Mouse (Mus musculus) c-Kit-positive CD71-positive TER-119-positive erythroid progenitor cells, embryonic 14.5 days (primary cell): ENCODE results near the gene Hoxa13.

Source experiments
- DNase-seq: peaks from one replicate; pipeline ENCODE4 v3.0.0-alpha.2; 2013; ENCODE audit warnings: low spot score

Gene Hoxa13

DNA sequence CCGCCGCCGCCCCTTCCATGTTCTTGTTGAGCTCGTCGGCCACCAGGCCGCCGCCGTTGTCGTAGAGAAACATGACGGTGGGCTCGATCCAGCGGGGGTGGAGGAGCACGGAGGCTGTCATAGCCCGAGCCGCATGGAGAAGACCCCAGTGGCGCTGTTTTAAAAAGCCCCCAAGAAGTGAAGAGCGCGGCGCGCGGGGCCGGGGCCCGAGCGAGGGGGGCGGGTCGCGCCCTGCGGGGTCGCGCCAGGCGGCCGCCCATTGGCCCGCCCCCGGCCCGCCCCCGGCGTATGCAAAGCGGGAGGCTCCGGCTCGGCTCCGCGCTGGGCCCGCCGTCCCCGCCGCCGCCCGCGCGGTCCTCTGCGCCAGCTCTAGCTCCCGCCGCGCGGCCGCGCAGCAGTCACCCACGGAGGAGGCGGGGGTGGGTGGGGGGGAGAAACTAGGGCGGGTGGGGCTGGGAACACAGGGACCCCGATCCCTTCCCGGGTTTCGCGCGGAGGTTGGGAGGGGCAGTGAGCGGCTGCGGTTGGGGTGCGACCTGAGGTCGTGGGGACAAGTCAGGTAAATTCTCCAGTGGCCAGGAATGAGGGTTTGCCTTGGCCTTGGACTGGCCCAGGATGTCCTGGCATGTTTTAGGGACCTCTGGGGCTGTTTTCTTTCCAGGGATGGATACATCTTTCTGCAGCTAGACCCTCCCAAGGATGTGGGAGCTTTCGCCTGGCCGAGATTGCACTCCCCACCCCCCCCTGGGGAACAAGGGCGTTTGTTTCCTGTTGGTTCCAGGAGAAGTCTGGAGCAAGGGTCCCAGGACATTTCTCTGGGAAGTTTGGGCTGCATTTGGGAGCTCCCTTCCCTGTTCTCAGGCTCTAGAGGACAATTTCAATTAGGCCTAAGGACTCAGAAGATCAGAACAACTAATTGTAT, at the start of gene Hoxa13:
Gene Hoxa13, minus strand, starts transcription at position 227 of the 922 bp plus-strand sequence.
- no peak for DNase-seq

DNA sequence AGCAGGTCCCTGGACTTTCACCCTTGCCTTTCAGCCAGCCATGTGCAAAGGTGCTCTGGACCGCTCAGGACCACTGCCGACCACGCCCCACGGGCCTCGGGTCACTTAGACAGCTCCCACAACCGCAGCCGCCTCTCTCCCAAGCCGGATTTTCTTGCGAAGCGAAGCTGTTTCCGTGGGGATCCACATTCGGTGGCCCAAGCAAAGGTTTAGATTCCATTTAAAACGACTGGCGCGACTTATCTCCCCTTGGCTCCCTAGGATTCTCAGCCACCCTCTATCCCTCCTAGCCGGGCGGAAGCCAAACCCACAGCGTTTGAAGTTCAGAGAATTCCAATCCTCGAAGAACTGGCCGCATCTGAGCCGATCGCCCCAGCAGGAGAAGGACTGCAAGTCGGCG, 49.7 kb upstream of the Hoxa13 start:
- no peak for DNase-seq

DNA sequence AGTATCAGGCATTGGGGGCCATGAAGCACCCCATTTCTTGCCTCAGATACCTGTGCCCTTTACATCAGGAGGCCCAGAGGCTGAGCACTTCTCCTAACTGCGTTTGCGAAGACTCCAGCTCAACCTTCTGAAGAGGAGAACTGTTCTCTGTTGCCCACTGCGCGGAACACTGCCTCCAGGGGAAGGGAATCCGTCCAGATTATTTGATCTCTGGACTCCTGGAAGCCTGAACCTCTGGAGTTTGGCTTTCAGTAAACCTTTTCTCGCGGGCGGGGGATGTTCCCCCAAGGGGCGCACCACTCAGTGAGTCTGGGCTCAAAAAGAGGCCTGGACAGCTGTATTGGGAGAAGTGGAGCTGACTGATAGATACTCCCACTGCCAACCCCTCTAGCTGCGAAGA, 49.1 kb upstream of the Hoxa13 start:
- no peak for DNase-seq

DNA sequence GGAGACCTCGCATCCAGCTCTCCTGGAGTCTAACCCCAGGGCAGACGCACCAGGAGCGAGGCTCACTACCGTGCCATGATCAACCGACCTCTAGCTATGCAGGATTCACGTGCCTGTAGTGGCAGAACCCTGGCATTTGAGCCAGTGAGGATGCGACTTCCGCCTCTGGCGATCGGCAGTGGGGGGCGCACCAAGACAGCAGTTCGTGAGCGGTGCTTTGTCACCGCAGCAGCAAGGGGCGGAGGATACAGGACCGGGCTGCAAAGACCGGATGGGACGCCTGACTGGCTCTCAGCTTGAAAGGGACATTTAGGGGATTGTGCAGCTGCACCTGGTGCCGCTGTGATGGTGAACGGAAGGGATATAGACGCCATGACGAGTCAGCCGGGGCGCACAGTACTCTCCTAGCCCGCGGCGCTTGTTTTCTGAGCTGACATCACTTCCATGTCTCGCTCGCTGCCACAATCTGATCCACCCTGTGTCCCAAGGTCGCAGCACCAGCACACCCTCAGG, 45.3 kb upstream of the Hoxa13 start:
- DNase-seq = no peak

GRCm38 (mm10) chr6:52303426-52303825, 42.7 kb upstream of the Hoxa13 start:
- no peak for DNase-seq

GRCm38 (mm10) chr6:52300806-52301205, 40.1 kb upstream of the Hoxa13 start:
- no peak for DNase-seq

GRCm38 (mm10) chr6:52298511-52298910, 37.8 kb upstream of the Hoxa13 start:
- DNase-seq = no peak

DNA sequence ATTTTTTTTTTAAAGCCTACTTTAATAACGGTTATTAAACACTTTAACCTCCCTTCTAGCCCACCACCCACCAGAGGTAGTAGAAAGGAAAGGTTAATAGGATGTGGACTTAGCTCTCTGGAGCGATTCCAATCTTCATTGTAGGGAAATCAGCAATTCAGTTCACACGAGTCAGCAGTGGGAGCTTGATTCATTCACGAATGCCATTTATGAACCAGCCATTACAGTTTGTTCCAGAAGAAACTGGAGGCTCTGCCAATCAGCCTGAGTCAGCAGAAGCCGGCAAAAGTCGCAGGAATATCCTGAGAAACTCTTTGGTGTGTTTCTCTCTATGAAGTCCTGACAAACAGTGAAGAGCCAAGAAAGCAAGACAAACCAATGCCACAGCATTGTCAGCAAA, 33.9 kb upstream of the Hoxa13 start:
- DNase-seq = no peak

- DNase-seq = no peak
Observed at GRCm38 (mm10) chr6:52292328-52292727, 31.6 kb upstream of the Hoxa13 start.

DNA sequence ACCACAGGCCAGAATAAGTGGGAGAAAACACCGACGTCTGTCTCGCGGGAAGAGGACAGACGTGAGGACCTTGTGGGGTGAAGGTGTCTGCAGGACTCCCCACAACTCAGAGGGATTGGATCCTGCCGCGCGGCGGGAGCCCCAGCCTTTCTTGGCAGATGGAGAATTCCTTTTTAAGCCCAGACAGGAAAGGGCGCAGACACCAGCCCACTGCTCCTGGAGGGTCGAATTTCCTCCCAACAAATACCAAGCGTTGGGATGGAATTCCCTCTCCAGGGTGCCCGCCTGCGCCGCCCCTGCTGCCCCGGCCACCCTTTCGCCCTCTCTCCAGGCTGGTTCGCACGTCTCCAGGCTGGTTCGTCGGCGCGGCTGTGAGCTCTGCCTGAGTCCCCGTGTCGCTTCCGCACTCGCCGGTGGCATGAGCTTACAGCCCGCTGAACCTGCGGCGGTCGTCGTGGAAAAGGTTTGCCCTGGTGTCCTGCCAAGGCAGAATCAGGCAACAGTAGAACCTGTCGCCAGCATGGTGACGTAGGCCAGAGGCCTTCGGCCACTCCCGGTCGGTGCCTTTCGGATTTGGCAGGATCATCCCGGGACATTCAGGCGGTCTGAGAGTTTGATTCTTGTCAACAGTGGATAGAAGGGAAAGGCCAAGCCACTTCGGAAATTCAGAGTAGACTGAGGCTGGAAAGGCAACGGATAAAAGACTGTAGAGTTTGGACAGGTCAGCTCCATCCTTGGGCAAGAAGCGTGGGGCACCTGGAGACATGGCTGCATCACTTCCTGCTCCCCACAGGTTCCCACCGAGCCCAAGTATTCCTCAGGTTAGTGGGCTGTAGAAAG, 30.6 kb upstream of the Hoxa13 start:
- no peak for DNase-seq

GRCm38 (mm10) chr6:52290186-52290585, 29.5 kb upstream of the Hoxa13 start:
- DNase-seq = no peak

DNA sequence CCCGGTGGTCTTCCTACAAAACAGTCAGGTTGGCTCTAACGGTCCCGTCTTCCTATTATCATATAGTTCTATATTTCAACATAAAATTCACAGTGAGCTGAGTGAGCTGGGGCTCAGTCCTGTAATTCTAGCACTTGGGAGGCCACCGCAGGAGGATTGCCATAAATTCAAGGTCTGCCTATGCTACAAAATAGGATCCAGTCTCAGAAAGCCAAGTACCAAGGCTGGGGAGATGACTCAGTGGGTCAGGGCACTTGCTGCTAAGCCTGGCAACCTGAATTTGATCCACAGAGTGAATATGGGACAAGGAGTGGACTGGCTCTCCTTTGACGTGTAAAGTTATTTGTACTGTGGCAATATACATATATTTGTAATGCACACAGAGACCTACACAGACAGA, 23.2 kb upstream of the Hoxa13 start:
- DNase-seq = no peak

- no peak for DNase-seq
Observed at GRCm38 (mm10) chr6:52281084-52281483, 20.4 kb upstream of the Hoxa13 start.

DNA sequence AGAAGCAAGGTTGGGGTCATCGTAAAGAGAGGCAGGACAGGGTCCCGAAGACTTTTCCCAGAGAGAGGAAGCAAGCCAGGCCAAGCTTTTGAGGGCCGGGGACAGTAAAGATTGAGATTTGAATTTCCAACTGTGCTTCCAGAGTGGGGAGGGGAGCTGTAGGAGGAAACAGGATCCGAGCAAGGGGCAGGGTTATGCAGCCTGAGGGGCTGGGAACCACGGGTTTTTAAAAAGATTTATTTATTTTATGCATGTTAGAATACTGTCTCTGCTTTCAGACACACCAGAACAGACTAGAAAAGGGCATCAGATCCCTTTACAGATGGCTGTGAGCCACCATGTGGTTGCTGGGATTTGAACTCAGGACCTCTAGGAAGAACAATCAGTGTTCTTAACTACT, 16.2 kb upstream of the Hoxa13 start:
- no peak for DNase-seq

DNA sequence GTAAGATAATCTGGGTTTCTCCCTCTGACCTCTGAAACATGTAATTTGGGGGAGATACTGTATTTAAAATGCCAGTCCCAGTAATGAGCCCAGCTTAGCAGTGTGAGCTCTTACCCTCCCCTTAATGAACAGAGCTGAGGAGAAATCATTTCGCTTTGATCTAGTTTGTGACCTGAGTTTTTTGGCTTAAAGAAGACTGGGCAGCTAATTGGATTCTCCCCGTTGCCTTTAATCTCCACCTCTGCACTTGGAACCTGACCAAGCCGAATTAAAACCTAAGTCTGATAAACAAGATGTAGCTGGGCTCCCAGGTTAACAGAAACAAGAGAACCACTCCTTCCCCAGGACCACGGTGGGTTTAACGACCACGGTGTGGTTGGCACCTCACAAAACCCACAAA, 15.7 kb upstream of the Hoxa13 start:
- DNase-seq = no peak

DNA sequence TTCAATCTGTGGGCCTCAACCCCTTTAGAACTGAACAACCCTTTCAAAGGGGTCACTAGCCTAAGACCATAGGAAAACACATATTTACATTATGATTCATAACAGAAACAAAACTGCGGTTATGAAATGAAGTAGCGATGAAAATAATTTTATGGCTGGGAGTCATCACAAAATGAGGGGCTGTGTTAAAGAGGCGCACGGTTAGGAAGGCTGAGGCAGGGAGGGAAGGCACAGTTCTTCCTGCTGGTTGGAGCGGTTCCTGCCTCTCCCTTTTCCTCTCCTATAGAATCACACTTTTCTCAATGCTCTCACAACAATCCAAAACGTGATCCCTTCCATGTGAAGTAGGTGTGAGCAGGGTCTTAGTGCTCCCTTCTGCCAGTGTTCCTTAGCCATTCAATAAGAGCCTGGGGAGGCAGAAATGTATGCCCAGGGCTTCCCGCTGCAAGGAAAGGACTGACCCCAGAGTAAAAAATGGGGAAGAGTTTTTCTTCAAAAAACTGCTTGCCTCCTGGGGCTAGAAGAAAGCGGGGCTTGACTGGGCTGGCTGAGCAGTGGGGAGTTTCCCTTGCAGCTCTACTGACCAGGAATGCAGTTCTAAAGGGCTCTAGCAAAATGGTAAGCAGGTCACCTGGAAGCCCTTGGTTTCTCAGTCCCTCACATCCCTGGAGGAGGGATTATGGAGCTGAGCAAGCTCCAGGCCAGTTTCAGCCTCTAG, 15.0 kb upstream of the Hoxa13 start:
- no peak for DNase-seq

- no peak for DNase-seq
Observed at GRCm38 (mm10) chr6:52274576-52274975, 13.9 kb upstream of the Hoxa13 start.

DNA sequence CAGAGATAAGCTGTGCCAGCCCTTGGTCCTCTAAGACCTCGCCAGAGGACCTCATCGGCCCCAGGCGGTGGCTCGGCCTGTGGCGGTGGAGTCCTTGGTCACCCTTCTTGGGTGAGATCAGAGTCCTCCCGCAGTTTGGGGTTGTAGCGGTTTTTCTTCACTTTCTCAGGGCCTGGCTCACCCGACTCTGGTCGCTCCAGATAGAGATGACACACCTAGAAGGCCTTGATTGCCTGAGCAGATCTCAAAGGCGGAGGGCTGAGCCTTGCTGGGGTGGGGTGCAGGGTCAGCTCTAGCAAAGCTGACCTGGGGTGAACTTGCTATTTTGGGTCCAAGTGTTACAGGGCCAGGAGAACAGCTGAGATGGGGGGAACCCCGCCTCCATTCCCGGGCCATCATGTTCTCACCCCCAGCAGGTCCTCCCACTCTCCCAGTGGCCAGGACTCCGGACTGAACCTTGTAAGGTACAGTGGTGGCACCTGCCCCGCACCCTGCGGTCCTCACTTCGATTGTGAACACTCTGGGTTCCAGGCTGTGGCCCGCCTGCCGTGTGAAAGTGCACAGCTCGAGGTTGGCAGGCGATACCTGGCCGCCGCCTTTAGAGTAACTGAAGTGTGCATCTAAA, 13.1 kb upstream of the Hoxa13 start:
- DNase-seq = no peak

- DNase-seq = no peak
Observed at GRCm38 (mm10) chr6:52272766-52273655, 12.3 kb upstream of the Hoxa13 start.
